Mouse (Mus musculus) cortical plate, adult 2 months (tissue): Measurements from ENCODE around the gene Gas2l1.

Source experiments
- CTCF ChIP-seq: fragments of 200-500 bp; IDR thresholded peaks from 2 replicates; pipeline ENCODE4 v1.5.1; 2011; ENCODE audit warnings: mild to moderate bottlenecking, control low read depth, low read length; ENCODE audit not compliant: insufficient read depth; ENCODE audit errors: extremely low read depth
- POLR2A ChIP-seq: fragments of 200-500 bp; IDR thresholded peaks from 2 replicates; pipeline ENCODE4 v1.6.1; 2011; ENCODE audit warnings: mild to moderate bottlenecking, low read length, control low read depth; ENCODE audit not compliant: insufficient read depth; ENCODE audit errors: extremely low read depth

- peak; percentile 77 for TF ChIP-seq CTCF
- no peak for TF ChIP-seq POLR2A
Observed at GRCm38 (mm10) chr11:5015720-5016119, 49.4 kb downstream of the Gas2l1 start.
